Mouse (Mus musculus) gastrocnemius, postnatal 14 days (tissue): ENCODE results near the gene Ace. TPM values are rescaled to one million over a fixed set of nuclear protein-coding genes. Genes with fewer than 3 reads are reported as not detected.
"Not testable (repeated sequence)": the region's sequence is repeated elsewhere in the genome, so short reads cannot be mapped to it uniquely, and the experiment has no call there.

Source experiments
- DNase-seq: peaks from one replicate; pipeline ENCODE4 v3.0.0; 2021; ENCODE audit warnings: mixed read lengths
- intact Hi-C: fragments of 180-260 bp; cut with DNase I; formaldehyde crosslinking; loops from one replicate; pipeline ENCODE4 v1.15.1; 2025; ENCODE audit warnings: low total_unique reads
- total RNA-seq, 2 experiments: library from RNA; stranded (reverse); gene quantifications; 2 replicates each; pipeline ENCODE4 v1.2.3; 2021

Ace gene
- total RNA-seq, 2 experiments from 2014 or later = 46.2 to 48.3 TPM

DNA sequence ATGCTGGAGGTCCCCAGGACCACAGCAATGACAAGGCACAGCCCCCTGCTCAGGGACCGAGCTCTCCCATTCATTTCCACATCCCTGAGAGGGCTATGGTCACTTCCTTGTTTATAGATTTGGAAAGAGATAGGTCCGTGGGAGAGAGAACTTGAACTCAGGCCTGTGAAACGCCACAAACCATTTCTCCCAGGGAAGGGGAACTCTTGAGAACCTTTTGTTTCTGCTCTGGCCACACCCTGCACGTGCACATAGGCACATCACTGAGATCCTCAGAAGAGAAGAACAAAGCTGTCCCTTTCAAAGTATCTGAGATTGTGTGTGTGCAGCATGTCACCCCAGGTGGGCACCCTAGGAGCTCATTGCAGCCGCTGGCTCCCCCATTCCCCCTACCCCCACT, 10.9 kb downstream of the Ace start:
- intact Hi-C loops = no loop called here
- DNase-seq = no peak

GRCm38 (mm10) chr11:105984452-105984851, 16.7 kb downstream of the Ace start:
- DNase-seq = no peak
- intact Hi-C loops = no loop called here

DNA sequence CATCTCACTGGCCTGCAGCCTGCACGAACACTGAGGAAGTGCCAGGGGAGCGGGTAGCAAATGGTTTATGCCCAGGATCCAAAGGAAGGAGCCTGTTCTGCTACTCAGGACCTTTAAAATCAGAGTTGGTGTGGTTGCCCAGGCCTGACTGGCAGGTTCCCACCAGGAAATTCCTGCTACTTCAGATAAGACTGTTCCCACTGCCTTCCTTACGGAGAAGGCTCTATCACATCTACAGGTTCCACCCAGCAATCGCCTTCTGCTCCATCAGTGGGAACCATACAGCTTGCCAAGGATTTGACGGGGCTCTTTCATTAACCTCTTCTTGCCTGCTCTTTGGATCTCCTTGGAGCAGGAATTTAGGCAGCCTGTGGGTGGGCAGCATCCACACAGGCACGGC, 19.7 kb downstream of the Ace start:
- no peak for DNase-seq
- intact Hi-C loops = no loop called here

DNA sequence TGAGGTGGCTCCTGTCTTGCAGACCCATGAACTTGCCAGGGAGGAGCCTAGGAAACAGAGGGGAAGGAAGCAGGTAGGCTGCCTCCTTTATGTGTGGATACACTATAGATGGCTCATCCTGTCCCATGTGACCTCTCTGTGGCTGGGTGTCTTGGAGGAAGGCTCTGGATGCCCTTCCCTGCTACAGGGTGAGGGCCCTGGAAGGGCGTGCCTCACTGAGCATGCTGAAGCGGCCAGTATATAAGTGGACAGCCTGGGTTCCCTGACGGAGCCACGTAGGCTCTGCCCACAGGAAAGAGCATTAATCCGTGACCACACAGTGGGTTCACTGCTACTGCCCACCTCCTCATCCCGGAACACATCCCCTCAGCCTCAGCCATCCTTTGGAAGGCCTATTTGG, 21.7 kb downstream of the Ace start:
- intact Hi-C loops = no loop called here
- no peak for DNase-seq

DNA sequence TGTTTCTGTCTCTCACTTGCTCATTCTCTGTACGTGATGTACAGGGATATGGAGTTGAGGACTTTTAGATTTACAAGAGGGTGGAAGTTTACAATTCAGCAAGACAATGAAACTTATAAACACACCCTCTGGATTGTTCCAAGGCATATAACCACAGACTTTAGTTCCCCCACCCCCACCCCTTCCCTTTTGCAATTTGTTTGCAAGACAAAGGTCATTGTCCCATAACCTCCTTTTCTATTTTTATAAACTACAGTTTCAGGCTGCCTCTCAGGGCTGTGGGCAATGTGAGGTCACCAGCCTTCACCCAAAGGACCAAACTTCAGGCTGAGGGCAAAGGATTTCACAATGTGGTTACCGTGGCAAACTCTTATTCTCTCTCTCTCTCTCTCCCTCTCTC, 22.5 kb downstream of the Ace start:
- intact Hi-C loops = no loop called here
- DNase-seq = no peak

DNA sequence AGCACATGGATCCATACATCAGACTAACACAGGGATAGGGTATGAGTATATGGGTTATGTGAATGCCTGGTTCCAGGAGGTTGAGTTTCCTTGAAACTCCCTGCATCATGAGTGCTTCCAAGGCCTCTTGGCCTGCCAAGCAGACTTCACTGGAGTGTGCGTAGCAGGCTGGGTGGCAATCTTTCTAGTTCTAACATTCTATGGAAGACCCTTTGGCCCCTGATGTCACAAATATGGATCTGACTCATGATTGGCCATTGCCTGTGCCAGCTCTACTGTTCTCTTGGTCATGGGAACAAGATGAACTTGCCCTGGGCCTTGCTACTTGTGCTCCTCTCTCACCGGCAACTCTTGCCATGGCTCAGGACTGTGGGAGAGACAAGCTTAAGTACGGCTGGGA, 26.6 kb downstream of the Ace start, which contains the start of gene Ace3:
TSS of gene Ace3 (plus strand) at position 301 of the 400 bp plus-strand sequence.
- intact Hi-C loops = no loop called here
- DNase-seq = no peak

DNA sequence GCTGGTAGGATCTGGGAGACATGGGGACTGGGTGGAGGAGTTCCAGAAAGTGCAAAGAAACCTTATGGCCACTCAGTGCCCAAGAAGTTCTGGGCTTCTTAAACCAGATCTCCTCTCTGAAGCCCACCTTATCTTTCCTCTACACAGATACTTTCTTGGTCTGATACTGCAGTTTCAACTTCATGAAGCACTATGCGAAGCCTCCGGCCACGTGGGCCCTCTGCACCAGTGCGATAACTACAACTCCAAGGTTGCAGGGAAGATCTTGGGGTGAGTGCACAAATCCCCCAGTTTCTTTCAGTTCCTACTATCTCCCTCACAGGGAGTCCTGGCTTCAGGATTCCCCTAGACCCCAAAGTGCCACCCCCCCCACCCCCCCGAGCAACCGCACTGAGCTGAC, 32.3 kb downstream of the Ace start:
- no peak for DNase-seq
- intact Hi-C loops = loop anchor here (2.0 kb wide), 1 partner anchor 27 kb away; no protein-coding TSS in a partner anchor

- intact Hi-C loops = loop anchor here (2.0 kb wide), 1 partner anchor 25 kb away; no protein-coding TSS in a partner anchor
- no peak for DNase-seq
Measured at GRCm38 (mm10) chr11:106001718-106002117, 34.0 kb downstream of the Ace start.

DNA sequence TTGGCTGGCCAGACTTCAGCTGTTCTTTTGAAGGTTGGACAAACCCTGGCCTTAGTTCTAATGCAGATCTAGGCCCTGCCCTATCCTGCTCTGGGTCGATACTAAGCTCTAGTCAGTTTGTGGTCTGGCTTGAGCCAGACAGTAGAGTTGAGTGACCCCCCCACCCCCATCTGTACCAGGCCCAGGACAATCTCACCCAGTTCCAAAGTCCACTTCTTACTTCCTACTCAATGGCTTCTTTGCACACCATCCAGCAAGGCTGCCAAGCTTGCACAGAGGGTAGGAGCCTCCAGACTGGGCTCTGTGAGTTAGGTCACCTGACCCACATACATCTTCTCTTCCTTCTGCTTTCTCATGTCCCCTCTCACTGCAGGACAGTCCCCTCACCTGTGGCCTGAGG, 36.8 kb downstream of the Ace start:
- DNase-seq = no peak
- intact Hi-C loops = no loop called here

DNA sequence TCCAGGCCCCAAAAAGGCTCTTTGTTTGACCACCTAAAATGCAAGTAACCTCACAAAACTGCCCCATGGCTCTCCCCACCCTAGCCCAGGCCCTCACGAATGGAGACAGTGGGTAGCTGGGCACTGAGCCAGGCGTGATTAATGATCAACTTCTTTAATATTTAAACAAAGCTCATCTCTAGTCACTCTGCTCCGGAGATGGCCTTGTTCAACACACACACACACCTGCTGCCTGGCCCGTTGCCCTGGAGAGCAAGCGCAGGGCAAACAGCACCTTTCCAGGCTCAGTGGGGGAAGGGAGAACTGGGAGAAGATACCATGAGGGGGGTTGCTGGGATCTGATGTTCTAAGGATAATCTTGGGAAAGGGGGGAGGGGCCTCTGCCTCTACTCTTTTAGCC, 38.2 kb downstream of the Ace start:
- intact Hi-C loops = no loop called here
- DNase-seq = no peak

DNA sequence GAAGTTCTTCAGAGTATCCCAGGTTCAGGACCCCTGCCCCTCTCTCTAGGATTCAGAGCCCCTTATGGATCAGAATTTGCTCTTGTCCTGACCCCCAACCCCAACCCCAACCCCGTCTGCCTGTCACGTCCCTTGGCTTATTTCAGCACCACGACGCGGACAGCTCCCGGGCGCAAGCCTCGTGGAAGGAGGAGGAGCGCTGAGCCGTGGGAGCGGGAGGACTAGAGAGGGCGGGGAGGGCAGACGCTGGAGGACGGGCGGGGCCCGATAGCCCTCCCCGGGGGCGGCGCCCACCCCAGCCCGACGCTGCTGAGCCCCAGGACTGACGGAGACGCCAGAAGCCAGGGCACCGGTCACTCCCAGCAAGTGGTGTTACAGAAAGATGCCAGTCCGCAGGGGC, 40.1 kb downstream of the Ace start, which contains the start of gene Kcnh6:
TSS of gene Kcnh6 (plus strand) at position 304 of the 400 bp plus-strand sequence.
- DNase-seq = peak; percentile 74
- intact Hi-C loops = no loop called here

- intact Hi-C loops = no loop called here
- DNase-seq = no peak
Measured at GRCm38 (mm10) chr11:106012711-106013110, 45.0 kb downstream of the Ace start.

- DNase-seq = peak; percentile 56
- intact Hi-C loops = no loop called here
Measured at GRCm38 (mm10) chr11:106013556-106014225, 45.9 kb downstream of the Ace start.

DNA sequence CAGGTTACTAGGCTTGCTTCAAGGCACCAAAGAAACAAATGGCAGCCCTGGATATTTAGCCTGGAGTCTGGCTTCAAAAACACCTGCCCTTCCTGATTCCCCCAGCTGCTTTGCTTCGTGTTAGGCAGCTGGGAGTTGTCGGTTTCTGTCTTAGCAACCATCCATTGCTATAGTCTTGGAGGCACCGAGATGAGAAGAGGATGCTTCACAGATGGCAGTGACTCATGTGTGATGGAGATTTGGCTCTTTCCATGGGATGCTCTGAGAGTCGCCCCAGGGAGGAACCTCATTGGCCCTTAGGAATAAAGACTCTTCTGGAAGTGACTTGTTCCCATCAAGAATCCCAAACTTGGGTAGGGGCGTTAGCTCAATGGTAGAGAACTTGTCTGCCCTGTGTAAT, 48.7 kb downstream of the Ace start:
- intact Hi-C loops = no loop called here
- DNase-seq = no peak

DNA sequence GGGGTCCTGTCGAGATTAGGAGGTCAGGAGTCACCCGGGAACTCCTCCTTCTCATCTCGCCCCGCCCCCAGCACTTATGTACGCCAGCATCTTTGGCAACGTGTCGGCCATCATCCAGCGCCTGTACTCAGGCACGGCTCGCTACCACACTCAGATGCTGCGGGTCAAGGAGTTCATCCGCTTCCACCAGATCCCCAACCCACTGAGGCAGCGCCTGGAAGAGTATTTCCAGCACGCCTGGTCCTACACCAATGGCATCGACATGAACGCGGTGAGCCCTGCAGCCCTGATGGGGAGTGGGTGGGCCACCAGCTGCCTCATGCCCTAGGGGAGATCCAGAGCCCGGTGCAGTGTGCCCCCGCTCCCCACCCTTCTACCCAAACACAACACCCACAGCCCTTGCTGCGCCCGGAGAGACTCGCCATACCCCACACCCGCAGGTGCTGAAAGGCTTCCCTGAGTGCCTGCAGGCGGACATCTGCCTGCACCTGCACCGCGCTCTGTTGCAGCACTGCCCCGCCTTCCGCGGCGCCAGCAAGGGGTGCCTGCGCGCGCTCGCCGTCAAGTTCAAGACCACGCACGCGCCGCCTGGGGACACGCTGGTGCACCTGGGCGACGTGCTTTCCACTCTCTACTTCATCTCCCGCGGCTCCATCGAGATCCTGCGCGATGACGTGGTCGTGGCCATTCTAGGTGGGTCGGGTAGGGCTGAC, 52.5 kb downstream of the Ace start:
- intact Hi-C loops = no loop called here
- DNase-seq = no peak

- no peak for DNase-seq
- intact Hi-C loops = loop anchor here (2.0 kb wide), 2 partner anchors 25 to 99 kb away; no protein-coding TSS in a partner anchor
Measured at GRCm38 (mm10) chr11:106025774-106026173, 58.0 kb downstream of the Ace start.

GRCm38 (mm10) chr11:106026465-106027151, 58.9 kb downstream of the Ace start:
- DNase-seq = peak; percentile 55
- intact Hi-C loops = loop anchor here (2.0 kb wide), 2 partner anchors 26 to 100 kb away; no protein-coding TSS in a partner anchor

- intact Hi-C loops = loop anchor here (2.0 kb wide), 2 partner anchors 27 to 101 kb away; no protein-coding TSS in a partner anchor
- no peak for DNase-seq
Measured at GRCm38 (mm10) chr11:106027607-106028006, 59.9 kb downstream of the Ace start.

DNA sequence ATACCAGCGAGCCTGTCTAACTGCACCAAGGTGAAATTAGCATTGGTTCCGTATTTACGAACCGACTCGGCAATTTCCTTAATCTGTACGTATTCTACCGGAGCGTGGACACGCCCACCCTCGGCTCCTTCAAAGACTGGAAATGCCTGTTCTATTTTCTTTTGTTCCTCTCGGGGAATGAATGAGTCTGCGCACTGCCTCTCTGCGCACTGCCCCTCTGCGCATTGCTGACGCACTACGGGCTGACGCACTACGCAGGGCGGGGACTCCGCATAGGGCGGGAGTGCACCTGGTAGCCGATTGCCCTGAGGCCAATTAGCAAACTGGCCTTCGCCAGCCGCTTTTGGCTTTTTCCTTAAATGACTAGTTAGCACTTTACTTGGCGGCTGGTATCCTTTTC, 64.3 kb downstream of the Ace start:
- DNase-seq, intact Hi-C loops: not testable (repeated sequence)

GRCm38 (mm10) chr11:106033491-106033919, 65.8 kb downstream of the Ace start:
- no peak for DNase-seq
- intact Hi-C loops = no loop called here
